Mouse (Mus musculus) cerebral cortex, adult 2 months (tissue): ENCODE measurements around the gene 3830406C13Rik.

Source experiments
- WGBS: fragments of 180-500 bp; shearing (Covaris S2); methylation state at CpG from one replicate; pipeline ENCODE4 v1.1.7; 2018; 5-methylcytosine and 5-hydroxymethylcytosine counted together

3830406C13Rik gene

DNA sequence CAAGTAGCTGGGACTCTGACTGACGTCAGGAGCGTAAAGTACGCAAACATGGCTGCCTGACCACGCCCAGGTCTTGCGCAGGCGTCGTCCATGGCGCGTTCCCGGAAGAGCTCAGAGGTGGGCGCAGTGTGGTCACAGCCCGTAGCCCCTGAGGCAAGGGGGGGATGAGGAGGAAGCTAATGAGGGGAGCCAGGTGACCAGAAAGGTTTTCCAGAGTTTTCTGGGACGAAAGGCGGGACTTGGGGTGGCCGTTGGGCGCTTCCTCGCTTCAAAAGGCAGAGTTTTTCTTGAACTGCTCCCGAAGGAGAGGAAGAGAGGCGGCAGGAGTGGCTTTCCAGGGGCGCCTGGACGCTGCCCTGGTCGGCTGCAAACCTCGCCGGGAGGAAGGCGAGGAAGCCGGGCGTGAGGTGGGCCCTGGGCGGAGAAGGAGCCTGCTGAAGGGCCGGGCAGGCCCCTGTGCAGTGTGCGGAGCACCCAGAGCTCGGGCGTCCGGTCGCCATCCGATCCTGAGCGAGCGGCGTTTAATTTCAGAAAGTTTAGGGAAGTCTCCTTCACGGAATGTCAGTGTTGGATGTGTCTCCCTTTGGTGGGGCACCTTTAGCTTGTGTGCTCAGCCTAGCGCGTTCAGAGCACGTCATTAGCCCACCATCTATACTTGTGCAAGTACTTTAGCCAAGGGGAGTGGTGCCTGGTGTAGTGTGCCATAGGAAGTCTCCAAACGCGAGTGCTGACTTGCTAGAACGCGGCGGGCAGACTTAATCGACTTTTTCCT is at the start of gene 3830406C13Rik:
3830406C13Rik (plus strand) TSS at position 33 of the 772 bp plus-strand sequence.
- whole genome bisulfite sequencing: under 1% methylated on average over 48 of the region's 48 CpGs

DNA sequence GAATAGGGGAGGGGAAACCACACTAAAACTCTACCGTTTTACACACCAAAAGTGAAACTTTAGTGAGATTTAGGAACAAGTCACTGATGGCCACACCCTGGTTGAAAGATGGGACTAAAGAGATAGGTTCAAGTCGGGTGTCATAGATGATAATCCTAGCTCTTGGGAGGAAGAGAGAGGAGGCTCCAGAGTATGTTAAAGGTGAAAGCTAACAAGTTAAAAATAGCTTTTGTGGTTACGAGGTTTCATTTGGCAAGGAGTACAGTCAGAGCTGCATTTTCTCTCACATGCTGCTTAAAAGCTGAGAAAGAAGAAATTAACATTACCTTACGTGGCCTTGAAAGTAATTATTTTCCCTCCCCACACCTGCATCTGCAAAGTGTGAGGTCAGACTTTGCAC is 40.2 kb upstream of the 3830406C13Rik start:
- WGBS: 61% methylated on average over 4 of the region's 4 CpGs

DNA sequence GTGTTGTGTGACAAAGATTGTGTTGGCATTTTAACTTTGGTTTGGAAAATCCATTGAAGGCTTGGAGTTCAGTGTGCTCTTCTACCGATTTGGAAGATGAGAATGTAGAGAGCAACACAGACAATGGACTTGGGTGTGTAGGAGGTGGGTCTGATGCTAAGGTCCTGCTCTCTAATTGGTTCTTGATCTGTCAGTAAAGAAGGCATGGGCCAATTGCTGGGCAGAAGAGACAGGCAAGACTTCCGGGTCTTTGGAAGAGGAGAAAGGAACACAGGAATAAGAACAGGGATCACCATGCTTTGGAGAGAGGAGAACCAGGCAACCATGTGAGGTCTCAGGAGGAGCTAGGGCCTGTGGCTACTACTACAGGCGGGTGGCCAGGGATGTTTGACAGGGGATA is 7.9 kb upstream of the 3830406C13Rik start:
- 77% methylated on average over 3 of the region's 3 CpGs for WGBS

DNA sequence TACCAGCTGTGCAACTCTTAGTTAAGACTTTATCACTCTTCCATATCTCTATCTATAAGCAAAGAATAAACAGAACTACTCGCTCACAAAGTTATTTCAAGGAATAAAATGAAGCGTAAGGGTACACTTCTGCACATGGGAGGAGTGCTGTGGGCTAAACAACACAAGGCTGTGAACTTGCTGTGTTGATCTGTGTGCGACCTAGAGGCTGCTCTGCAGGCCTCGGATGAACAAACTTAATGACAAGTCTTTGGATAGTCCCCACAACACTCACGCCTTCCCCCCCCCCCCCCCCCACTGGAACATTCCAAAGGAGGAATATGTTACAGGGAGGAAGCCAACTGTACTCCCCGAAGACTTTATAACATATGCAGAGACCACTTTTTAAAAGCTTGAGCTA is 332 bp upstream of the 3830406C13Rik start, which contains the start of gene Gm49355:
Gm49355 (plus strand) TSS at position 336 of the 400 bp plus-strand sequence.
- WGBS: 79% methylated on average over 6 of the region's 6 CpGs

DNA sequence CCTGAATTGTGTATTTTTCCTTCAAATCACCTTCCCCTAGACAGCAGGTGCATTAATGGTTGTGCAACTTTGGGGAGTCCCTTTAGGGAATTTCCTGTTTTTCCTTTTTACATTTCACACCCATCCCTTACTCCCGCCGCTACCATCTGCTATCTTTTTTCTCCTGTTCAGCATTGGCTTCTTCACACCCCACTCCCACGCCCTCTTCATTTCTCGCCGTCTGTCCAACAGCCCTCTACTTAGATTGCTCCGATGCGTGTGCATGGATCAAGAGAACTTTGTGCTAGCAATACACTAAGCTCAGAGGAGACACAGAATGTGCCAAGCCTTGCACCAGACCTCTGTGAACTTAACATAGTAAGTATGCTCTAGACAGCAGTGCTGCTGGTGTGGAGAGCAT is 12.4 kb downstream of the 3830406C13Rik start:
- WGBS: 47% methylated on average over 7 of the region's 7 CpGs

DNA sequence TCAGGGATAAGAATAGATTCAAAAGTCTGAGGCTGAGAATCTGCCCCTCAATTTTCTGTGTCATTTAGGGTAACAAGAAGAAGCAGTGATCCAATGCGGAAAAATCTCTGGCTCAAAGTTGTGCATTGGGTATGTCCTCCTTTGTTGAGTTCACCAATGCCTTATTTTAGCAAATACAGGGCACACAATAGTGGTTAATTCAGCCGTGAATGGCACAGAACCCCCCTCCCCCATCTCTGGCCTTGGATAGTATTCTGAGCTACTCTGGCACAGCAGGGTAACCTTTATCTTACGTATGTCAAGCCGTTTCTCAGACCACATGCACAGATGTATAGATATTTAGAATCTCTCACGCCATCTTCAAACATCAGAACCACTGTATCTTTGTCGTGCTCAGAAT is 15.7 kb downstream of the 3830406C13Rik start:
- WGBS: 73% methylated on average over 6 of the region's 6 CpGs

DNA sequence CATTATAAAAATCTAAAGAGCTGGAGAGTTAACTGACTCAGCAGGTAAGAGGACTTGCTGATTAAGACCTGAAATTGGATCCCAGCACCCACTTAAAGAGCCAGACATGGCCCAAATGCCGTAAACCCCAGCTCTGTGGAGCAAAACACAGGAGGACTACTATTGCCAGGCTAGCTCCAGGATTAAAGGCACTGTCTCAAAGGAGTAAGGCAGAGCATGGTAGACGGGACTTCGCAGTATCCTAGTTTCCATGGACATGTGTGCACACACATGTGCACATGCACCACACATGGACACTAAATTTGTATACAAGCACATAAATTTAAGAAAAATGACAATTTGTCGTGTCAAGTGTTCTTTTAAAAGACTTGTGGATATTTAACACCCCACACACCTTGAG is 16.3 kb downstream of the 3830406C13Rik start:
- WGBS: 84% methylated on average over 4 of the region's 4 CpGs

DNA sequence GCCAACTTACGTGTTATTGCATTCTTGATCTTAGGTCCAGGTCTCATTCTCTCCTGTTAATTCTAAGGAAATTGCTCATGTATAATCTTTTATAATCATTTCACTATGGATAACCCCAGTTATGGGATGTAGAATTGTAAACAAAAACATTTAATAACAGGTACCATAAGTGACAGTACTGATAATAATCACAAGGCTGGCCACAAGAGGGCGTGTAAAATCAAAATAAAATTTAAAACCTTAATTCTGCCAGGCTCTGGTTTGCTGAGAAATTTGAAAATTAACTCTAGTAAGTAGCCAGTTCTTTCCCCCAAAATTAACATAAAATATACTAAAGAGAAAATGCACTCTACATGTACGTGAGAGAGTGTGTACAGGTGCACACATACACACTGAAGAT is 16.7 kb downstream of the 3830406C13Rik start:
- WGBS: 59% methylated on average over 3 of the region's 3 CpGs

DNA sequence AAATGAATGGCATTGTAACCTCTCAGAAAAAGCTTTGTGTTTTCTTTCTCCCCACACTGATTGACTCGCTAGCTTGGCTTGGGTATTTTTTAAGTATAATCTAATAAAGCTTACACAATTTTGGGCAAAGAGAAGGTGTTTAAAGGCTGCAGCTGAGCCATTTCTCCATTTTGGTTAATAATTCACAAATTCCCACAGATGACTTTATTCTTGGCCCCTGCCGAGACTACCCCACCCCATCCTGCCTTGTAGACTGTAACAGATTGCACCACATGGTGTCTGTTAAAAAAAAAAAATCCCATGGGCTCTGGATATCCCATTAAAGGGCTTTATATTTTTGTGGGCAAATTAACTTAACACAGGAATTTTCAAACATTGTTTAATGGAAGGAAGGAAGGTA is 19.1 kb downstream of the 3830406C13Rik start:
- WGBS: 77% methylated on average over 2 of the region's 2 CpGs

DNA sequence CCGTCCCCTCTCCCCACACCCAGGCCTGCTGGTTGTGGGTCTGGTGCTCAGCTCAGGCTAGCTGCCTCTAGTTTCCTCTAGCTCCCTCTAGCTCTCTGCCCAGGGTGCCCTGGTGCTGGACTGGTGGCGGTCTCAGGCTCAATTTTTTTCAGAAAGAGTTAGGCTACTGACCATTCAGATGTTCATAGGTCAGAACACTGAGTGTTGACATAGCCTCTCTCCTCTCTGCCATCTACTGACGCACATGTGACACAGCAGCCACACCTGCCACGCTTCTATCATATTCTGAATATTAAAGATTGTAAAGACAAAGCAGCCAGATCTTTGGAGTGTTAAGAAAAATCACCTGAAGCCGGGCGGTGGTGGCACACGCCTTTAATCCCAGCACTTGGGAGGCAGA is 49.6 kb downstream of the 3830406C13Rik start:
- 85% methylated on average over 7 of the region's 7 CpGs for WGBS

DNA sequence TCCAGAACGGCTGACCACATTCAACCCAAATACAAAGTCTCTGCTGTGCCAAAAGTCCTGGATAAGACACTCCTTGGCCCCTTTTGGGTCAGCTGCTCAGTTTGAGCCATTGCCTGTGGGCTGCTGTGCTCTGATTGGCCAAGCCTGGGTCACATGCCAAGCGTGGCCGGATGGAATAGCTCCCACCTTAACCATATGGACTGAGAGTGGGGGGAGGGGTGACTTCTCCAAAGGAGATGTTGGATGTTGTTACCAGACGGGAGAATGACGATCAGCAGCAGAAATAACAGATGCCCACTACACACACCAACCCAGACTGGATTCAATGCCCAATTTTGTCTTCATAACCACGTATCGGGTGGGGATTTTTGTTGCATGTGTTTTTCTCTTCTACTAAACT is 51.0 kb downstream of the 3830406C13Rik start:
- WGBS: 57% methylated on average over 7 of the region's 7 CpGs

DNA sequence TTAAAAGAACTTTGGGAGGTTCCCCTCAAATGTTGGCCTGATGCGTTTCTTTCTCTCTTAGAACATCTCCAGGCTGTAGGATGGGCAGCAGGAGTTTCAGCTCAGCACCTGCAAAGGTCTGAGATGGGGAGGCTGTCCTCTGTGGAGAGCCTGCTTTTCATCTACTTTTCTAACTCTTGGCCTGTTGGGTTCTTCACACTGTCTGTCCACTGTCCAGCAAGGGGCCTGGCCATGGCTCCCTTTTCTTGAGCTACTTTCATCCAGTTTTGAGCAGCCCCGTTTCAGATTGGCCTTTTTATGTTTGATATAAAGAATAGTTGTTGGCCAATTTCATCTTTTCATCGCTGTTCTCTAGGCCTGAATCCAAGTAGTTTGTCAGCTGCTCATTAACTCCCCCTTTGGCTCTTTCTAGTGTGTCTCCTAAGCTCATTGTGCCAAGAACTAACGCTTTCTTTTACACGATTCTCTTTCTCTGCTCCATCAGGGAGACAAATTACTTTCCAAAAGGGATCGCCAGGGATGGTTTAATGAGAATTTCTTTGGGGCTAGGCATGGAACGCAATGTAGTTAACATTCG is 53.5 kb downstream of the 3830406C13Rik start:
- 21% methylated on average over 8 of the region's 8 CpGs for WGBS

DNA sequence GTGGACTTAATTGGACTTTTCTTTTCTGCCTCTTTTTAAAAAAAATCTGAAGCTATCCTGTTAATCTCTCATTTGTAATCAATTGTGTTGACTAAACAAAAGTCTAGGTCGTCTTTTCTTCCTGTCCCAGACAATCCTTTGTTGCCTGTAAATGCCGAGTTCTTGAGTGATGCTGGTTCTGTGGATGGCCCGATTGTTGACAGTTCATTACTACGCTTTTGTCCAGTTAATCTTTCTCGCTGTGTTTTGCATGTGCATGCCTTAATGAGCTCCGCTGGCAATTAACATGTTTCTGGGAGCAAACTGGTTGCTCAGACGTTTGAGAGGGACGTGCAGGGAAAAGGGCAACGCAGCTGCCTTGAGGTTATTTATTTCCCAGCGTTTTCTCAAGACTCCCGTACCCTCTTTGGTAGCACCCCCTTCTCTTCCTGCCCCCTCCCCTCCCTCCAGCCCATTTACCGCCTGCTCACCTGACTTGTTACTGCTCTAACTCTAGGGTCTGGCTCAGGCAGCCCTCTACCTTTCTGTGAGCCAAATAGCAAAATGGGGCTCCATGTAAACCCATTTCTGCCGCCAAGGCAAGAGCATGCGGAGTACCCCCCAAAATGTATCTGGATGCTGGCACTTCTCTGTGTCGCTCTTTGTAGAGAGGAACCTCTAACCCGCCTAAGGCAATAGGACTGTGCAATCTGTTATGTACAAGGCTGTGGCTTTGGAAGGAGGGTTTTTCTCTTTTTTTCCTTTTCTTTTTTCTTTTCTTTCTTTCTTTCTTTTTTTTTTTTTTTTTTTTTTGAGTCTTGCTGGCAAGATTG is 54.2 kb downstream of the 3830406C13Rik start:
- whole genome bisulfite sequencing: 23% methylated on average over 16 of the region's 16 CpGs

DNA sequence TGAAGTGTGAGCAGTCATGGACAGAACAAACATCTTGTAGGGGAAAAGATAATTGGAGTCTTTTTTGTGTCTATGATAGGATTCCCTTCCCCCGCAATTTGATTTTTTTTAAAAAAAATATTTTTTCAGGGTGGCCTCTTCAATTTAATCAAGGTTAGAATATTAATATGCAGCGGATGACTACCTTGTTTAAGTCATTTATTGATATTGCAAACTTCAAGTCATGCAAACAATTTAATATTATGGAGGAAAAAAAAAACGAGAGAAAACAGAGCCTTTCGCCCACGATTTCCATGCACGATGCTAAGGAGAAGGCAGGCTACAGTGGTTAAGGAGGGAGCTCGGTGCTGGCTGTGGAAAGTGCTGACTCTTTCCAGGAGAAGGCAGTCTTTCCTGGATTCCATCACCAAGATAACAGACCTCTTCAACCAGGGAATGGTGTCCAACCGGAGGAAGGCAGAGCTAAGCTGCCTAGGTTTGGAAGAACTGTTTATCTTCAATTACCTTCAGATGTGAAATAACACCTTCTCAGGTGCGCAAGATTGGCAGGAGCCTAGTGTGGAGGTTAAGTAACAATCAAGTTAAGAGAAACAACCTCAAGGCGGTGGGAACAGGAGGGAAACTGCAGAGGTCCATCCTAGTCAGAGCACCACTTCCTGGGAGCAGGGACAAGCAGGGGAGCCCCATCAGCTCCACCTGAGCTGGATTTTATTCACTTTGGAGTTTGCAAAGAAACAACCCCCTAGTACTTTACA is 55.0 kb downstream of the 3830406C13Rik start:
- 14% methylated on average over 10 of the region's 10 CpGs for WGBS

DNA sequence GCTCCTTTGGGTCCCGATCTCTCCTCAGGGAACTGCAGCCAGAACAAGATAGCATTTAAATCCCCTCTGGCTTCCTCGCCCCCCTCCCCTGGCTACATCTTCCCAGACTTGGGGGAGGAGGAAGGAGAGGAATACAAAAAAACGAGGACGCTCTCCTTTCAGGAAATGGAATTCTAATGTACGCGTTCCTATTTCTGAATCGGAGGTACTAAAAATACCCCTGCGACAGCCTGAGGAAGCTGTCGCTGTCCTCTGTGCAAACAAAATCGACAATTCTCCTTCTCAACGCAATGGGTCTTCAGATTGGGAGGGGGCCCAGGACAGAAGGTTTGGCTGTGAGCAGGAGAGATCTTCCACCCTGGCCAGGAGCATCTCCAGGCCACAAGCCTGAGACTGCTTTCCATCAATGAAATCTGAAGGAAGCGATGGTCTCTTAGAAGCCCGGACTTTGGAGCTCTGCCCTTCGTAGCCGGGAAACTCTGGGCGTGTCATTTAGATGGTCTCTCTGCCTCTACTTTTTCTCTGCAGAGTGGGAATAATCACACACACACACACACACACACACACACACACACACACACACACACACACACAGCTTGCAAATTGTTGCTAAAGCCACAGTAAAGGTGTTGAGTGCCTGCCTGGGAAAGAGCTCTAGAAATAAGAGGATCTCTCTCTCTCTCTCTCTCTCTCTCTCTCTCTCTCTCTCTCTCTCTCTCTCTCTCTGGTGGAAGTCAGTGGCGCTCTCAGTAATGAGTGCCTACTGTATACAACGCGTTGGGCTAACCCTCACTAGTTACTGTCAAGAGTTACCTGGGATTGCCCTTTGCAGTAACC is 56.5 kb downstream of the 3830406C13Rik start:
- 8% methylated on average over 19 of the region's 19 CpGs for WGBS

DNA sequence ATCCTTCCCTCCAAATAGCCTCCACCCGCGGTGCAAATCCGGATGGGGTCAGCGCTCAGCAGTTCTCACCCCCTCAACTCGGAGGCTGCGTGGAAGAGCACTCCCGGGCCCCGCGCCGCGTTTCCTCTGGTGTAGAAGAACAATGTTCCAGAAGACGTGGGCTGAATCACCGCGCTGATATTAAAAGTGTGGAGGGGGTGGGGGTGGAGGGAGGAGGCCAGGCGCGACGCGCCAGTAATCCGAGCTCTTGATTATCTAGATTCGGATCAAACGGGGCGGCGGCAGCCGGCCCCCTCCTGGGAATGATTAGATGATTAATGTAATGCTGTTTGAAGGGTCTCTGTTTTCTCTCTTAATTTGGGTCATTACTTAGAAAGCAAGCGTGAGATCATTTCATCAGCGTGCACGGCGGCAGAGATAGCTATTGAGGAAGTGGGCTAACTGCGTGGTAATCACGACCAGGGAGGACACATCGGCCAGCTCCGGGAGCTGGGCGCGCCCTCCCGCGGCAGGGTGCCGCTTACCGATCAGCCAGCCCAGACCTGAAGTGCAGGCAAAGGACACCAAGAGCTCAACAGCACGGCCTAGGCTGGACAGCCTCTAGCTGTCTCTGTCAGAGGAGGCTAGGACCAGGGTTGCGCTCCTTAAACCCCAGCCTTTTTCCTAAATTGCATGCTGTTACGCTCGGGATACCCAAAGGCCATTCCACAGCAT is 57.3 kb downstream of the 3830406C13Rik start:
- WGBS: 6% methylated on average over 42 of the region's 42 CpGs

DNA sequence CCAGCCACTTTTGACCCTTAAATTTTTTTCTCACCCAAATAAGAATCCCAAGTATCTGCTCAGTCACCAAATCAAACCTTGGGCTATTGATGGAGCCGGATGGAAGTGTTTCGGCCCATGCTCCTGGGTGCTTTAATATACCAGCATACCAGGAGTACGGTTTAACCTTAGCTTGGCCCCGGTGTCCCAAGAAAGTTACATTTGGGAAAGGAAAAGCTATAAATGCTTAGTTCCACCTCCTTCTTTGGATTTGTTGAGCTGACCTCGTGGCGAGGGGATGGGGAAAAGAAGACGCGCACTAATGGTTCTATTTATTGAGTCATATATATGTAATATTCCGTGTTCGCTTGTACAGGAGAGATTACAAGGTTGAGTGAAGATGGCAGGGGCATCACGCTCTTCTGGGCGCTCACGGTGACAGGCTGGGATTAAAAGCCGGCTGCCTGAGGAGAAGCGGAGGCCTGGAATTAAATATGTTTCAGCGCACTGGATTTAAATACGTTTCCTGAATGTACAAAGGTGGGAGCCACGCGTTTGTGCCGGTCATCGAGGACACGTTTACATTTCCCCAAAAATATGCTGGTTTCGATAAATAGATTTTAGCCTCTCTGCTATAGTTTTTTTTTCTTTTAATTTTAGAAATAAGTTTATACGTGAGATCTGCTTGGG is 58.0 kb downstream of the 3830406C13Rik start:
- 45% methylated on average over 24 of the region's 24 CpGs for WGBS

DNA sequence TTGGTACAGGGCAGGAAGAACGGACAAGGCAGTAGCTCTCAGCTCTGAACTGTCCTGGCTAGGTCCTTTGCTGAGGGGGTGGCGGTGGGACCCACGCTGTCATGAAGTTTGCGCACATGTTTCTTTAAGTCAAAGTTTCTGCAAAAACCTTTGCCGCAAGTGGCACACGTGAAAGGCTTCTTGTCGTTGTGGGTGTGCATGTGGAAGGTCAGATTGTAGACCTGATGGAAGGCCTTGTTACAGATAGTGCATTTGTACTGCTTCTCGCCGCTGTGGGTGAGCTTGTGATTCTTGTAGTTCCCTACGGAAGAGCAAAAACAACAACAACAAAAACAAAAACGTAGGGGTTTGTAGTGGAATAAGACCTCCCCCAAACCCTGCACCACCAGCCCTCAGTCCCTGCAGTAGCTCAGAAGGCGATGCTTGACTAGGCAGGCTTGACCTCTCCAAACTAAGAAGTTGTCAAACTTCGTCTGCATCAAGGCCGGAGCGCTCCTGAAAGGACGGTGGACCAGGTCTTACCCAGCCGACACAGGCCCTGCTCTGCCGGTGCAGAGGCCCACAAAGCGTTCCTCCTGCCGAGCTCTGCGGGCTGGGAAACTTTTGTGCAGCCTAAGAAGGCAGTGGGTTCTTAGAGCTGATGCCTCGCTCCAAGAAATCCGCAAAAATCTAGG is 58.6 kb downstream of the 3830406C13Rik start:
- 37% methylated on average over 23 of the region's 23 CpGs for WGBS

DNA sequence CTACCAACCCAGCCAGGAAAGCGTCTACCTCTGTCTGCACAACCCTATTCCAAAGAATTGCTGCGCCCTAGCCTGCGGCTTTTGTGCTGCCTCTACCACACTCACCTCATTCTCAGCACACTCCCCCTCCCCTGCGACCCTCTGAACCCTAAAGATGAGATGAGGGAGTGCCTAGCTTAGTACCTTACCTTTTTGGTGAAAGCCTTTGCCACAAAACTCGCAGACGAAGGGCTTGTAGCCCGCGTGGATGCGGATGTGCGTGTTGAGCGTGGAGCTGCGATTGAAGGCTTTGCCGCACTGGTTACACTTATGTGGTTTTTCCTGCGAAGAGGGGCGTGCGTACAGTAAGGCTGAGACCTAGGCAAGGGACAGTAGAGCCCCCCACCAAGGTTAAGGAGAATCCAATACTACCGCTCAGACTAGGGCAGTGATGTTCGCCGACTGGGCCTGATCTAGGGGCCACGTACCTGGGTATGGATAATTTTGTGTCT is 59.5 kb downstream of the 3830406C13Rik start:
- WGBS: 31% methylated on average over 20 of the region's 20 CpGs
